Mouse (Mus musculus): ENCODE results near the gene Kdelc2. TPM values are rescaled to one million over a fixed set of nuclear protein-coding genes. Genes with fewer than 3 reads are reported as not detected.

Kdelc2 gene
- polyA plus RNA-seq (2015; fragmentation: Nextera tagmentation; extraction: Ambion mirVana) = 30.9 and 31.0 TPM in 2 replicates

DNA sequence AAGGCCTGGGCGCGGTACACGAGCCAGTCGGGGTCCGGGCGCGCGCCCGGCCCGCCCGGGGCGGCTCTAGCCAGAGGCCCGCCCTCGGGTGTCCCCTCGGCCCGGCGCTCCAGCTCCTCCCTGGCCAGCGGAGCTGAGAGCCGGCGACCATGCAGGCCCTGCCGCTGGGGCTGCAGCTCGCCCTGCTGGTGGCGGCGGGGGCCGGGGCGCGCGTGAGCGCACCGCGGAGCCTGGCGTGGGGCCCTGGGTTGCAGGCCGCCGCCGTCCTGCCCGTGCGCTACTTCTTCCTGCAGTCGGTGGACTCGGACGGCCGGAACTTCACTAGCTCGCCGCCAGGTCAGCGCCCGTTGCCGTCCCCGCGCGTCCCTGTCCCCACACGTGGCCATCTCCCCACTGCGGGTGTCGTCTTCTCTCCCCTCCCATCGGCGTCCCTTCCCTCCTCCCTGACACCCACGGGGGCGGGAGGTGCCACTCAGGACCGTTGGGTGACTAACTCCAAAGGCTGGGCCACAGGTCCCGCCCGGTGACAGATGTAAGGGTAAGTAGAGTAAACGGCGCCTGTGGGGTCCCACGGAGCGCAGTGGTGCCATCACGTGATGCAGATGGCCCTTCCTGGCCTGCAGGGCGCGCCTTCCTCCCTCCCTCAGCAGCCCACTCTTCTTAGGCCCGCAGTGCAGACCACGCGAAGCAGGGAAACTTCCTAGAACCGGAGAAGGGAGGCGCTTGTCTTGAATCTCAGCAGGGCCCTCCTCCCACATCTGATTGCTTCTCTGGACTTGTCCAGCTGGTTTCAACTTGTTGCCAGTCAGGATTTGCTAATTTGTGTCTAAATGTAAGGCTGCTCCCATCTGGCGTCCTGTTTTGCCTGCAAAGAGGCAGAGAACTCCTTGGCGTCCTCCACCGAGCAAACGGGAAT is at the start of gene Kdelc2:
Kdelc2 (plus strand) TSS at position 75 of the 916 bp plus-strand sequence.
- H3K4me2 ChIP-seq = peak within 1 kb of the TSS; percentile 75

DNA sequence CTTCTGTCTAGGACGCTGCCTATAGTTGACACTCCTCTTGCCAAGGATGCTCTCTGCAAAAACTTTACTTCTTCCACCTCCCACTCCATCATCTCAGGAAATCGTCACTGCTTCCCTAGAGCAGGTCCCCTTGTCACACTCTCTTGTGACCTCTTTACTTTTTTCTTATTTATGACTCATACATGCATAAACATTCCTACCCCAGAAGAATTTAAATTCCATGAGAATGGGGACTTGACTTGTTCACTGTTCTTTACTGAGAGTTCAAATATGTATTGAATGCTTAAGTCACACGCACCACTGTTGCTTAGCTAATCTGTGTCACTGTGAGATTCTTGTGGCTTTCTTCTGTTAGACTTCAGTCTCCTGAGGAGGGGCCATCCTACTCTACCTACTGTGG is 48.7 kb upstream of the Kdelc2 start:
- no peaks in the 10 kb centered on the region for H3K27me3 ChIP-seq (replicated peaks)
- no peak overlapping the region for H3K27ac ChIP-seq
- no peaks in the 10 kb centered on the region for H3K9me3 ChIP-seq
- 70% methylated on average over 3 of the region's 3 CpGs for WGBS
- no peak overlapping the region for H3K4me3 ChIP-seq (replicated peaks)
- H3K4me2 ChIP-seq = no peak overlapping the region
- no peaks in the 10 kb centered on the region for H3K4me1 ChIP-seq
- no peaks in the 10 kb centered on the region for H3K36me3 ChIP-seq
- ATAC-seq (ENCODE audit: insufficient read depth, low FRiP score, low read depth) = no peak
- no peak overlapping the region for H3K9ac ChIP-seq

More for the DNA sequence above, at the start of gene Kdelc2:
- peaks cover 6% of the 10 kb centered on the region for H3K4me1 ChIP-seq
- H3K27me3 ChIP-seq (replicated peaks) = no peaks in the 10 kb centered on the region
- H3K4me3 ChIP-seq (replicated peaks) = peak within 1 kb of the TSS; percentile 62
- 0% methylated on average over 74 of the region's 75 CpGs for WGBS
- peak; percentile 93 for ATAC-seq (ENCODE audit: insufficient read depth, low FRiP score, low read depth)
- no peaks in the 10 kb centered on the region for H3K9me3 ChIP-seq
- no peaks in the 10 kb centered on the region for H3K36me3 ChIP-seq
- peak within 1 kb of the TSS; percentile 92 for H3K9ac ChIP-seq
- peak within 1 kb of the TSS; percentile 99 for H3K27ac ChIP-seq

DNA sequence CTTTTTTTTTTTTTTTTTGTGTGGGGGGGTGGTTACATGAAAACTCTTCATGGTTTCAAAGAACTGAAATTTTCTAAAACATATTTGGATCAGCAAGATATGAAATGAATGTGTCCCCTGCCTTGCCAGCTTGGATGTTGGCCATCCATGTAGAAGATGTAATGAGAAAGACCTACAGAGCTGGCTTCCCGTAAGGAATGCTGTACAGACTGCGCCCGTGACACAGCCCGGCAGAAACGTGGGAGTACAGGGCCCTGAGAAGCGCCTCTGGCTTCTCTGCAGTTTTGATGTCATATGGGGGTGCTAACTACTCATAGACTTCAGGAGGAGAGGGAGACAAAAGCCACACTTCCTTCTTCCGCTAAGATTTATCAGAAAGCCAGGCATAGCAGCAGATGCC is 44.2 kb upstream of the Kdelc2 start:
- Histone ChIP-seq H3K36me3 (no peaks in the 10 kb centered on the region), H3K27me3 (replicated peaks) (no peaks in the 10 kb centered on the region), H3K4me1 (no peaks in the 10 kb centered on the region), H3K27ac (no peak overlapping the region), H3K9ac (no peak overlapping the region), H3K4me3 (replicated peaks) (no peak overlapping the region), H3K9me3 (no peaks in the 10 kb centered on the region), H3K4me2 (no peak overlapping the region)
- no peak for ATAC-seq (ENCODE audit: insufficient read depth, low FRiP score, low read depth)
- 73% methylated on average over 7 of the region's 7 CpGs for WGBS

DNA sequence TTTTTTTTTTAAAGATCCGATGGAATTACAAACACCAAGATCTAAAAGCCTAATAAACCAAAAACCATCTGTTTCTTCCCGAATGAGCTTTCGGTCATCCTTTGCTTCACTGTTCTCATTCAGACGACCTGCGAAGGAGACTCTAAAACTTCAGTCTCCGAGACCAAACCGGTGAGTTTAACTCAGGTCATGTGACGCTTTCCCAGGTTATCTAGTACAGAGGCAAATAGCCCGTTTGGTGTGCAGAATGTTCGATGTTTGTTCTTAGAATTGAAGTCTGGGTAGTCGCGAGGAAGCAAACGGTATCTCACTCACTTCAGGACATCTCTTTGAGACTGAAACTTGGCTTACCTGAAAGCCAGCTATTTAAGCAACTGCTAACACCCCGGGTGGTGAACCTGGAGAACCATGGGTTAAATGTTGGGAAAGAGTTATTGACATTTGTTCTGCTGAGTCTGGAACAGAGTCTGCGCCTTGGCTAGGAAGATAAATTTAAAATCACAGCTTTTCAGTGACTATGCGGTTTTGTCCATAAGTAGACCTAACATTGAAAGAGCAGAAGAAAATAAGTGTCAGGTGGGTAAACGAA is 43.4 kb upstream of the Kdelc2 start:
- no peaks in the 10 kb centered on the region for H3K27me3 ChIP-seq (replicated peaks)
- peak overlapping the region; percentile 82 for H3K27ac ChIP-seq
- no peaks in the 10 kb centered on the region for H3K4me1 ChIP-seq
- H3K36me3 ChIP-seq = no peaks in the 10 kb centered on the region
- no peak for ATAC-seq (ENCODE audit: insufficient read depth, low FRiP score, low read depth)
- no peaks in the 10 kb centered on the region for H3K9me3 ChIP-seq
- 26% methylated on average over 17 of the region's 17 CpGs for WGBS
- H3K4me2 ChIP-seq = peak overlapping the region; percentile 61
- H3K9ac ChIP-seq = no peak overlapping the region
- H3K4me3 ChIP-seq (replicated peaks) = peak overlapping the region; percentile 48

DNA sequence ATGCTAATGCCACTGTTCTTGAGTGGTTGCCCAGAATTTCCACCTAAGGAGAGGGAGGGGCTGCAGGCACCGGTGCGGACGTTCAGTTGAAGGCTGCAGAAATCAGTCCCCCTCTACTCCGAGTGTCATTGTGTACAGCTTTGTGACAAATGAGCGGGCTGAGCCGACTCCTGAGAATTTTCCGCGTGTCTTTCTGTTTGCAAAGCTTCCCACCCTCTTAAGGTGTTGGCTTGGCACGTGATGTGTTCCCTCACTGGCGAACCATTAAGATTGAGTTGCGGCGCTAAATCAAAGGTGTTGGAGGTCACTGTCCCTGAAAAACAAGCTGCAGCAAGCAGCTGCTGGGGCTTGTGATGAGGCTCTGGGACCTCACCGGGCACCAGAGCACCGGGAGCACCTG is 42.9 kb upstream of the Kdelc2 start:
- WGBS = 2% methylated on average over 14 of the region's 14 CpGs
- peak overlapping the region; percentile 48 for H3K4me3 ChIP-seq (replicated peaks)
- peak overlapping the region; percentile 16; the same call in 1 of the 2 replicates for H3K9ac ChIP-seq
- no peaks in the 10 kb centered on the region for H3K9me3 ChIP-seq
- H3K4me2 ChIP-seq = peak overlapping the region; percentile 61
- peak; percentile 65; the same call in 1 of the 2 replicates for ATAC-seq (ENCODE audit: insufficient read depth, low FRiP score, low read depth)
- H3K27me3 ChIP-seq (replicated peaks) = no peaks in the 10 kb centered on the region
- no peaks in the 10 kb centered on the region for H3K36me3 ChIP-seq
- no peaks in the 10 kb centered on the region for H3K4me1 ChIP-seq
- peak overlapping the region; percentile 82 for H3K27ac ChIP-seq

DNA sequence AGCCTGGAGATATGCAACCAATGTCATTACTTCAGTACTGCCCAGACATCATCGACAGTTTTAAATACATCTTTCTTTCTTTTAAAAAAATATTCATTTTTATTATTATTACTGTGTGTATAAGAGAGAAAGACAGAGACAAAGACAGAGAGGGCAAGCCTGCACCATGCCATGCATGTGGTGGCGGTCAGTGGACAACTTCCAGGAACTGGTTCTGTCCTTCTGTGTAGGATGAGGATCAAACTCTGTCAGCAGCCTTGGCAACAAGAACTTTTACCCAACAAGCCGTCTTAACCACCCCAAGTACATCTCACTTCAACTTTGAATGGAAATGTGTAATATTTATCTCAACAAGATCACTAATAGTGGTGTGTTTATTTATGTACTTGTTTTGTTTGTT is 41.8 kb upstream of the Kdelc2 start:
- Histone ChIP-seq H3K4me1 (no peaks in the 10 kb centered on the region), H3K9ac (no peak overlapping the region), H3K36me3 (no peaks in the 10 kb centered on the region), H3K27ac (peak overlapping the region; percentile 82; the same call in 1 of the 2 replicates), H3K9me3 (no peaks in the 10 kb centered on the region), H3K27me3 (replicated peaks) (no peaks in the 10 kb centered on the region), H3K4me2 (peak overlapping the region; percentile 61), H3K4me3 (replicated peaks) (peak overlapping the region; percentile 48)
- 71% methylated on average over 3 of the region's 3 CpGs for WGBS
- ATAC-seq (ENCODE audit: insufficient read depth, low FRiP score, low read depth) = no peak

DNA sequence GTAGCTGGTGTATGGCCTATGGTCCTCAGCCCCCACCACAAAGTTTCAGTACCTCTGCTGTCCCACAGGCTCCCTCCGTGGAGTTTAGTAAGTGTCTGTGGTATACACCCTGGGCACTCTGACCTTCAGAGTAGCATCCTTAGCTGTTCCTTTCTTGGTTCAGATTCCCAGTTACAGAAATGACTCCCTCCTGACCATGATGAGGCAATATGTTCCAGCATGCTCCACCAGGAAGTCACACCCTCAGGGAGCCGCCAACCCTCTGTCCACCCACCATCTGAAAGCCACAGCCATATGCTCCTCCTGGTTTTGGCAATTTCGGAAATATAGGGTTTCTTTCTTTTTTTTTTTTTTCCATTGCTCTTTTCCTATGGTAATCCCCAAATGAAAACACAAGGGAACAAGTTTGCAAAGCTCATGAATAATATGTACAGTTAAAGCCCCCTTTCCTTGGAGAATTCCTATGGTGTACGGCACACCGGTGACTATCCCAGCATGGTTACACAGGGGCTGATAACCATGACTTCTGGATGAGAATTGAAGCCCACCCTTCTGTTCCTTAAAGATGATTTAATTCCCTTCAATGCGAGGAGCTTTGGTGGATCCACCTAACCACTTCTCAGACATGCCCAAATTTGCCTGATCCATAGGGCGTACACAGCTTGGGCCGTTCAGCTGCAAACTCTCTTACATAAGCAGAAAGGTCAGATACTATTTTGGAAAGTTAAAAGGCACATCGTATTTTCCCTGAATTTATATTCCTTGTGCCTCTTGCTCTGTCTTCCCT is 39.0 kb upstream of the Kdelc2 start:
- Histone ChIP-seq H3K9me3 (no peaks in the 10 kb centered on the region), H3K4me3 (replicated peaks) (no peak overlapping the region), H3K9ac (no peak overlapping the region), H3K27ac (peak overlapping the region; percentile 16; the same call in 1 of the 2 replicates), H3K4me2 (no peak overlapping the region), H3K4me1 (no peaks in the 10 kb centered on the region), H3K27me3 (replicated peaks) (no peaks in the 10 kb centered on the region), H3K36me3 (no peaks in the 10 kb centered on the region)
- 84% methylated on average over 9 of the region's 9 CpGs for WGBS
- ATAC-seq (ENCODE audit: insufficient read depth, low FRiP score, low read depth) = no peak

DNA sequence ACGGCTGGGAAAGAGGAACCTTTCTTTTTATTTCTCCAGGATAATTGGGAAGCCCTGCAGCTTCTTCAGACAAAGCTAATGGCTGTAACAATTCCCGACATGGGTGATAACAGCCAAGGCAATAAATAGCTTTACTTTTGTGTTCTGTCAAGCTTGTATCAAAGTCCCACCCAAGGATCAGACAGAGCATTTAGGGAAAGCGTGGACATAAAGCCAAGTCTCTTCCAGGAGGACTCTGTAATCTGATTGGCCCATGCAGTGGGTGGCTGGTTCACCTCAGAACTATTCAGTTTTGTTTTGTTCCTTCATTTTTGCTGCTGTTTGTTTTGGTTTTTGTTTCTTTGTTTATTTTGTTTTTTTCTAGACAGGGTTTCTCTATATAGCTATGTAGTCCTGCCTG is 38.1 kb upstream of the Kdelc2 start:
- Histone ChIP-seq H3K27ac (no peak overlapping the region), H3K9ac (no peak overlapping the region), H3K4me3 (replicated peaks) (no peak overlapping the region), H3K9me3 (no peaks in the 10 kb centered on the region), H3K4me1 (no peaks in the 10 kb centered on the region), H3K36me3 (0 out of 2 replicates have a peak, but pooled peaks cover 3% of the 10 kb centered on the region), H3K27me3 (replicated peaks) (no peaks in the 10 kb centered on the region), H3K4me2 (no peak overlapping the region)
- no peak for ATAC-seq (ENCODE audit: insufficient read depth, low FRiP score, low read depth)
- WGBS = 59% methylated on average over 3 of the region's 3 CpGs

DNA sequence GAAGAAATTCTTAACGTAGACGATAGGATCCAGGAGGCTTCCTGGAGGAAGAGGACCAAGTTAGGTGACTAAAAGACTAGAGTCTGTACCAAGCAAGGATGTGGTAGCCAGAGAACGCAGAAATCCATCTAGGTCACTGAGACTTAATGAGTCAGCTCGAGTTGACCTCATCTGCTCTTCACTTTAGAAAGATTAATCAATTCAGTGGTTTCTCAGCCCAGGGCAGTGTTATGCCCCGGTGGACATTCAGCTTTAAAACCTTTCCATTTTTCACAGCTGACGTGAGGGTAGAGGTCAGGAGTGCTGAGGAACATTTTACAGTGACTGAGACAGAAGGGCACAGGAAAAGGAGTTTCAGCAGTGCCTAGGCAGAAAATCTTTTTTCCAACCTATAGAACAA is 37.4 kb upstream of the Kdelc2 start:
- Histone ChIP-seq H3K9ac (no peak overlapping the region), H3K36me3 (0 out of 2 replicates have a peak, but pooled peaks cover 3% of the 10 kb centered on the region), H3K4me1 (no peaks in the 10 kb centered on the region), H3K4me3 (replicated peaks) (no peak overlapping the region), H3K27me3 (replicated peaks) (no peaks in the 10 kb centered on the region), H3K27ac (no peak overlapping the region), H3K4me2 (no peak overlapping the region), H3K9me3 (no peaks in the 10 kb centered on the region)
- WGBS = 39% methylated on average over 6 of the region's 6 CpGs
- ATAC-seq (ENCODE audit: insufficient read depth, low FRiP score, low read depth) = no peak

DNA sequence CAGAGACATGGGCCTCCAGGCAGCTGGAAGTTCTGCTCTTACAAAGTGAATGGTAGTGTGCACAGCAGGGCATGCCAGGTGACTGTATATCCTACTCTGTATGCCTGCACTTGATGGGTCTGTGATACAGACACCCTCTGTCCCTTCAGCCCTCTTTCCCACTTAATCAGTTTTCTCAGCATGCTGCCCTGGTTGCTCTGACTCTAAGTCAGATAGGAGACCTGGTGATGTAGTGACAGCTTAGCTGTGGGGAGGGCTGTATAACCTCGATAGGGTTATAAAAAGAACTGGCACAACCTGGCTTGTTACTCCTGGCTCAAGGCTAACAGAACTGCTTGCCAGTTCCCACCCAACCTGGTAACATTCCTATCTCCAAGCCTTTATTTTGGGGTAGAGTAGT is 34.6 kb upstream of the Kdelc2 start:
- no peak overlapping the region for H3K4me2 ChIP-seq
- no peaks in the 10 kb centered on the region for H3K27me3 ChIP-seq (replicated peaks)
- 91% methylated on average over 1 of the region's 1 CpGs for WGBS
- no peaks in the 10 kb centered on the region for H3K9me3 ChIP-seq
- H3K4me1 ChIP-seq = no peaks in the 10 kb centered on the region
- no peak for ATAC-seq (ENCODE audit: insufficient read depth, low FRiP score, low read depth)
- 0 out of 2 replicates have a peak, but pooled peaks cover 3% of the 10 kb centered on the region for H3K36me3 ChIP-seq
- no peak overlapping the region for H3K4me3 ChIP-seq (replicated peaks)
- no peak overlapping the region for H3K9ac ChIP-seq
- no peak overlapping the region for H3K27ac ChIP-seq

DNA sequence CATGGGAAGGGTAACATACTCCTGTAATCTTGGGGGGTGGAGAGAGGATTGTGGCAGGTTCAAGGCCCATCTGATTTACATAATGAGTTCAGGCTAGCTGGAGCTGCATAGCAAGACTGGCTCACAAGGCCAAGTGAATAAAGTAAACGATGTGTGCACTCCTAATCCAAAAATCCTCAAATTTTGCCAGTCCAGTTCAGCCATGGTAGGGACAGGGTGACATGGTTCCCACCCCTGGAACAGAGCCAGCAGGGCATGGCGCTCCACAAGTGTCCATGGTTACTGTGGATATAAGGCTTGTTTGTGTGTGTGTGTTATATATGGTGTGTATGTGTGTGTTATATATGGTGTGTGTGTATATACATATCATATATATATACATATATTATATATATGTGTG is 33.5 kb upstream of the Kdelc2 start:
- Histone ChIP-seq H3K27me3 (replicated peaks) (no peaks in the 10 kb centered on the region), H3K27ac (no peak overlapping the region), H3K9me3 (no peaks in the 10 kb centered on the region), H3K4me2 (no peak overlapping the region), H3K4me1 (no peaks in the 10 kb centered on the region), H3K9ac (no peak overlapping the region), H3K4me3 (replicated peaks) (no peak overlapping the region), H3K36me3 (0 out of 2 replicates have a peak, but pooled peaks cover 3% of the 10 kb centered on the region)
- ATAC-seq (ENCODE audit: insufficient read depth, low FRiP score, low read depth) = no peak
- WGBS = 86% methylated on average over 2 of the region's 2 CpGs
